In the genomic region with DNA sequence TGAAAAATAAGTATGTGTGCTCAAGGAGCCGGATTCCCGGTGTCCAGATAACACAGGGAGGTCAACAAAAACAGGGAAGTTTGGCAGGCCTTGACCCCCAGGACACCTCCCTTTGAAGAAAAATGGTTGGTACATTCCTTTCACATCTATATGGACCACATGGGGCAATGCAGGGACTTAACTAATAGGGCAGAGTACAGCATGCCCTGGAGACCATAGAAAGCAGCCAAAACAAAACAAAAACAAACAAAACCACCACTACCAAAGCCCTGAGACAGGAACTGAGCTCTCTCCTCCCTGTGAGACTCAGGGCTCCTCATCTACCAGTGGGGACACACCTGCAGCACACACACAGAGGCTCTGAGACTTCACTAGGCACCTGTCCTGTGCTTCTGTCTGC, we compare ENCODE assay signal across 9 mouse cellular contexts. TPM values are rescaled to one million over a fixed set of nuclear protein-coding genes. Genes with fewer than 3 reads are reported as not detected.
DNase-seq lines count a peak whose midpoint lies in the region; ATAC-seq and TF ChIP-seq lines count a peak whose summit lies in the region.
"Had no signal": no experiment of that assay in that cellular context is flagged by ENCODE, and none has a peak within 500 bp of the region (broad histone marks: within the 10 kb centered on the region; RNA-seq: fewer than 3 reads in every experiment).

No protein-coding gene starts in this region.

- WGBS in kidney, embryonic 15.5 days, result 40% methylated on average over 2 of the region's 2 CpGs
- WGBS in hindbrain, embryonic 15.5 days, result 77% methylated on average over 2 of the region's 2 CpGs
- 69% methylated on average over 2 of the region's 2 CpGs for WGBS in midbrain, embryonic 14.5 days

- peaks cover 87% of the 10 kb centered on the region for H3K4me1 ChIP-seq in kidney, embryonic 15.5 days
- H3K4me1 ChIP-seq in cortical plate, adult 2 months (ENCODE audit: control insufficient read depth, insufficient read depth, low read length), result peaks cover 3% of the 10 kb centered on the region; the same call in 1 of the 2 replicates
- peaks cover 42% of the 10 kb centered on the region for H3K4me1 ChIP-seq in hindbrain, embryonic 15.5 days (replicated peaks)
- peaks cover 20% of the 10 kb centered on the region for H3K4me1 ChIP-seq in midbrain, embryonic 14.5 days (ENCODE audit: control insufficient read depth, insufficient read depth, low read length)

- H3K4me3 ChIP-seq in kidney, embryonic 15.5 days (replicated peaks), result no peak overlapping the region
- no peak overlapping the region for H3K4me3 ChIP-seq in cortical plate, adult 2 months (ENCODE audit: insufficient read depth, low read length)
- H3K4me3 ChIP-seq in hindbrain, embryonic 15.5 days, result no peak overlapping the region
- no peak overlapping the region for H3K4me3 ChIP-seq in midbrain, embryonic 14.5 days (replicated peaks; ENCODE audit: low read depth, low read length)

- H3K4me2 ChIP-seq in kidney, embryonic 15.5 days, result peak overlapping the region; percentile 45
- no peak overlapping the region for H3K4me2 ChIP-seq in hindbrain, embryonic 15.5 days
- H3K4me2 ChIP-seq in midbrain, embryonic 14.5 days (ENCODE audit: low read length), result peak overlapping the region; percentile 38

- ATAC-seq in kidney, embryonic 15.5 days (replicated peaks; ENCODE audit: low FRiP score), result peak; percentile 23; the same call in 1 of the 2 replicates
- no peak for ATAC-seq in hindbrain, embryonic 15.5 days (ENCODE audit: low FRiP score, low read depth)
- ATAC-seq in midbrain, embryonic 14.5 days (ENCODE audit: low FRiP score, low TSS enrichment), result no peak
- ATAC-seq in megakaryocyte-erythroid progenitor cell, adult 5-6 weeks (replicated peaks; ENCODE audit: low FRiP score, low TSS enrichment, poor library complexity, severe bottlenecking), result no peak; the same call in 1 of the 2 replicates

- no peaks in the 10 kb centered on the region for H3K27me3 ChIP-seq in kidney, embryonic 15.5 days
- H3K27me3 ChIP-seq in hindbrain, embryonic 15.5 days, result no peaks in the 10 kb centered on the region
- H3K27me3 ChIP-seq in midbrain, embryonic 14.5 days (ENCODE audit: control insufficient read depth, insufficient read depth, low read length), result no peaks in the 10 kb centered on the region

- no peak for DNase-seq in kidney, adult 18-20 months
- no peak for DNase-seq in midbrain, embryonic 14.5 days
- no peak for DNase-seq in layer of hippocampus, adult 11-12 months (ENCODE audit: low spot score)
- no peak for DNase-seq in thymus, postnatal 0 days (ENCODE audit: low spot score)
- DNase-seq: cerebellum, adult 18-20 months had no signal

- TF ChIP-seq POLR2A in cortical plate, adult 2 months (IDR thresholded peaks at IDR 0.05; ENCODE audit: extremely low read depth, insufficient read depth, low read length), result no peak

- H3K9ac ChIP-seq in kidney, embryonic 15.5 days, result no peak overlapping the region
- H3K9ac ChIP-seq in hindbrain, embryonic 15.5 days, result no peak overlapping the region
- no peak overlapping the region; the same call in 1 of the 2 replicates for H3K9ac ChIP-seq in midbrain, embryonic 14.5 days (replicated peaks; ENCODE audit: low read length)

- peak overlapping the region; percentile 79 for H3K27ac ChIP-seq in kidney, embryonic 15.5 days
- H3K27ac ChIP-seq in cortical plate, adult 2 months (ENCODE audit: insufficient read depth, low read length), result peak overlapping the region; percentile 7; the same call in 1 of the 2 replicates
- peak overlapping the region; percentile 36; the same call in 1 of the 2 replicates for H3K27ac ChIP-seq in hindbrain, embryonic 15.5 days (replicated peaks)
- no peak overlapping the region for H3K27ac ChIP-seq in midbrain, embryonic 14.5 days (replicated peaks; ENCODE audit: low read depth, low read length)

- H3K36me3 ChIP-seq in kidney, embryonic 15.5 days, result no peaks in the 10 kb centered on the region
- H3K36me3 ChIP-seq in hindbrain, embryonic 15.5 days, result no peaks in the 10 kb centered on the region
- no peaks in the 10 kb centered on the region for H3K36me3 ChIP-seq in midbrain, embryonic 14.5 days (ENCODE audit: control insufficient read depth, insufficient read depth, low read length)

- TF ChIP-seq CTCF in cortical plate, adult 2 months (IDR thresholded peaks at IDR 0.05; ENCODE audit: extremely low read depth, insufficient read depth, low read length), result no peak

- H3K9me3 ChIP-seq in kidney, embryonic 15.5 days (replicated peaks), result no peaks in the 10 kb centered on the region
- H3K9me3 ChIP-seq in hindbrain, embryonic 15.5 days, result no peaks in the 10 kb centered on the region
- H3K9me3 ChIP-seq in midbrain, embryonic 14.5 days (ENCODE audit: control insufficient read depth, low read length), result no peaks in the 10 kb centered on the region

RNA-seq across cellular contexts. Expression of gene Shb, which starts 18.9 kb away (rescaled TPM):
- polyA plus RNA-seq in kidney, embryonic 15.5 days (2015; fragmentation: Nextera tagmentation; extraction: Ambion mirVana), result 3.8 and 4.9 TPM in 2 replicates
- polyA plus RNA-seq in cortical plate, adult 2 months (2012; rRNA removed), result 9.0 and 11.4 TPM in 2 replicates
- polyA plus RNA-seq in hindbrain, embryonic 15.5 days (2015; fragmentation: Nextera tagmentation; extraction: Ambion mirVana), result 5.4 and 7.2 TPM in 2 replicates
- 10.2 and 10.4 TPM in 2 replicates for polyA plus RNA-seq in midbrain, embryonic 14.5 days (2014; fragmentation: Nextera tagmentation; extraction: Ambion mirVana)
- polyA plus RNA-seq in thymus, postnatal 0 days (2015; fragmentation: Nextera tagmentation; extraction: Ambion mirVana), result 3.9 and 4.7 TPM in 2 replicates
- 3.3 and 7.8 TPM in 2 replicates for total RNA-seq in megakaryocyte-erythroid progenitor cell, adult 5-6 weeks (2014; fragmentation: Nextera tagmentation)
- 0.50 and 8.9 TPM in 2 replicates for total RNA-seq in megakaryocyte-erythroid progenitor cell, adult 5-6 weeks (2017)
